Mouse (Mus musculus): ENCODE measurements at regions not wholly inside any gene's neighbourhood (a gene's known extent, or its start where the extent isn't known, plus 50 kb on each side); places are given as distances from the start of the nearest gene placed in this dataset.

- Histone ChIP-seq H3K9ac (ENCODE audit: low read depth, low read length) (no peak overlapping the region), H3K4me3 (ENCODE audit: low read length) (no peak overlapping the region), H3K9me3 (ENCODE audit: control insufficient read depth, low read length) (no peaks in the 10 kb centered on the region), H3K27me3 (replicated peaks; ENCODE audit: control insufficient read depth, insufficient read depth, low read length) (no peaks in the 10 kb centered on the region), H3K4me2 (ENCODE audit: low read length) (no peak overlapping the region), H3K27ac (ENCODE audit: low read depth, low read length) (no peak overlapping the region), H3K36me3 (ENCODE audit: control insufficient read depth, insufficient read depth, low read length) (no peaks in the 10 kb centered on the region), H3K4me1 (ENCODE audit: control insufficient read depth, insufficient read depth, low read depth, low read length) (no peaks in the 10 kb centered on the region)
- no peak for ATAC-seq
- WGBS: 79% methylated on average over 5 of the region's 5 CpGs
These were observed 326.7 kb upstream of the Chrm3 start for GRCm38 (mm10) chr13:10687379-10687778.

GRCm38 (mm10) chr13:10654086-10654422, 293.4 kb upstream of the Chrm3 start:
- no peaks in the 10 kb centered on the region for H3K27me3 ChIP-seq (replicated peaks; ENCODE audit: control insufficient read depth, insufficient read depth, low read length)
- no peaks in the 10 kb centered on the region for H3K9me3 ChIP-seq (ENCODE audit: control insufficient read depth, low read length)
- H3K27ac ChIP-seq (ENCODE audit: low read depth, low read length): no peak overlapping the region
- H3K4me3 ChIP-seq (ENCODE audit: low read length): no peak overlapping the region
- H3K4me1 ChIP-seq (ENCODE audit: control insufficient read depth, insufficient read depth, low read depth, low read length): no peaks in the 10 kb centered on the region
- WGBS: 58% methylated on average over 2 of the region's 2 CpGs
- ATAC-seq: peak; percentile 57
- H3K9ac ChIP-seq (ENCODE audit: low read depth, low read length): no peak overlapping the region
- no peaks in the 10 kb centered on the region for H3K36me3 ChIP-seq (ENCODE audit: control insufficient read depth, insufficient read depth, low read length)
- H3K4me2 ChIP-seq (ENCODE audit: low read length): no peak overlapping the region

GRCm38 (mm10) chr13:10653376-10654085, 292.9 kb upstream of the Chrm3 start:
- Histone ChIP-seq H3K4me1 (ENCODE audit: control insufficient read depth, insufficient read depth, low read depth, low read length) (no peaks in the 10 kb centered on the region), H3K36me3 (ENCODE audit: control insufficient read depth, insufficient read depth, low read length) (no peaks in the 10 kb centered on the region), H3K4me3 (ENCODE audit: low read length) (no peak overlapping the region), H3K4me2 (ENCODE audit: low read length) (no peak overlapping the region), H3K9me3 (ENCODE audit: control insufficient read depth, low read length) (no peaks in the 10 kb centered on the region), H3K9ac (ENCODE audit: low read depth, low read length) (no peak overlapping the region), H3K27me3 (replicated peaks; ENCODE audit: control insufficient read depth, insufficient read depth, low read length) (no peaks in the 10 kb centered on the region), H3K27ac (ENCODE audit: low read depth, low read length) (no peak overlapping the region)
- peak; percentile 94 for ATAC-seq
- 57% methylated on average over 9 of the region's 9 CpGs for WGBS

- peak; percentile 61 for ATAC-seq
- no peaks in the 10 kb centered on the region for H3K36me3 ChIP-seq (ENCODE audit: control insufficient read depth, insufficient read depth, low read length)
- H3K4me3 ChIP-seq (ENCODE audit: low read length): no peak overlapping the region
- H3K27me3 ChIP-seq (replicated peaks; ENCODE audit: control insufficient read depth, insufficient read depth, low read length): no peaks in the 10 kb centered on the region
- no peak overlapping the region for H3K27ac ChIP-seq (ENCODE audit: low read depth, low read length)
- 74% methylated on average over 4 of the region's 4 CpGs for WGBS
- H3K4me1 ChIP-seq (ENCODE audit: control insufficient read depth, insufficient read depth, low read depth, low read length): no peaks in the 10 kb centered on the region
- no peaks in the 10 kb centered on the region for H3K9me3 ChIP-seq (ENCODE audit: control insufficient read depth, low read length)
- no peak overlapping the region for H3K9ac ChIP-seq (ENCODE audit: low read depth, low read length)
- H3K4me2 ChIP-seq (ENCODE audit: low read length): no peak overlapping the region
These were observed 276.2 kb upstream of the Chrm3 start for GRCm38 (mm10) chr13:10636859-10637258.

GRCm38 (mm10) chr13:10630467-10630866, 269.8 kb upstream of the Chrm3 start:
- no peak overlapping the region for H3K9ac ChIP-seq (ENCODE audit: low read depth, low read length)
- H3K27ac ChIP-seq (ENCODE audit: low read depth, low read length): no peak overlapping the region
- no peak for ATAC-seq
- WGBS: 56% methylated on average over 2 of the region's 2 CpGs
- H3K9me3 ChIP-seq (ENCODE audit: control insufficient read depth, low read length): no peaks in the 10 kb centered on the region
- no peaks in the 10 kb centered on the region for H3K4me1 ChIP-seq (ENCODE audit: control insufficient read depth, insufficient read depth, low read depth, low read length)
- H3K36me3 ChIP-seq (ENCODE audit: control insufficient read depth, insufficient read depth, low read length): no peaks in the 10 kb centered on the region
- no peak overlapping the region for H3K4me3 ChIP-seq (ENCODE audit: low read length)
- no peak overlapping the region for H3K4me2 ChIP-seq (ENCODE audit: low read length)
- H3K27me3 ChIP-seq (replicated peaks; ENCODE audit: control insufficient read depth, insufficient read depth, low read length): no peaks in the 10 kb centered on the region

GRCm38 (mm10) chr13:10619661-10620060, 259.0 kb upstream of the Chrm3 start:
- no peak for ATAC-seq
- no peaks in the 10 kb centered on the region for H3K9me3 ChIP-seq (ENCODE audit: control insufficient read depth, low read length)
- H3K36me3 ChIP-seq (ENCODE audit: control insufficient read depth, insufficient read depth, low read length): no peaks in the 10 kb centered on the region
- no peak overlapping the region for H3K4me2 ChIP-seq (ENCODE audit: low read length)
- H3K27me3 ChIP-seq (replicated peaks; ENCODE audit: control insufficient read depth, insufficient read depth, low read length): no peaks in the 10 kb centered on the region
- H3K9ac ChIP-seq (ENCODE audit: low read depth, low read length): no peak overlapping the region
- no peaks in the 10 kb centered on the region for H3K4me1 ChIP-seq (ENCODE audit: control insufficient read depth, insufficient read depth, low read depth, low read length)
- no peak overlapping the region for H3K27ac ChIP-seq (ENCODE audit: low read depth, low read length)
- H3K4me3 ChIP-seq (ENCODE audit: low read length): no peak overlapping the region

GRCm38 (mm10) chr13:10618421-10618954, 257.8 kb upstream of the Chrm3 start:
- ATAC-seq: no peak

GRCm38 (mm10) chr13:10574951-10575350, 214.3 kb upstream of the Chrm3 start:
- no peak for ATAC-seq
- H3K27me3 ChIP-seq (replicated peaks; ENCODE audit: control insufficient read depth, insufficient read depth, low read length): no peaks in the 10 kb centered on the region
- no peaks in the 10 kb centered on the region for H3K9me3 ChIP-seq (ENCODE audit: control insufficient read depth, low read length)
- H3K4me3 ChIP-seq (ENCODE audit: low read length): no peak overlapping the region
- H3K27ac ChIP-seq (ENCODE audit: low read depth, low read length): no peak overlapping the region
- no peaks in the 10 kb centered on the region for H3K4me1 ChIP-seq (ENCODE audit: control insufficient read depth, insufficient read depth, low read depth, low read length)
- H3K9ac ChIP-seq (ENCODE audit: low read depth, low read length): no peak overlapping the region
- WGBS: 63% methylated on average over 5 of the region's 5 CpGs
- no peak overlapping the region for H3K4me2 ChIP-seq (ENCODE audit: low read length)
- H3K36me3 ChIP-seq (ENCODE audit: control insufficient read depth, insufficient read depth, low read length): no peaks in the 10 kb centered on the region

More at GRCm38 (mm10) chr13:10618421-10618954, 257.8 kb upstream of the Chrm3 start:
- Histone ChIP-seq H3K27ac (ENCODE audit: low read depth, low read length) (no peak overlapping the region), H3K4me3 (ENCODE audit: low read length) (no peak overlapping the region), H3K4me2 (ENCODE audit: low read length) (no peak overlapping the region), H3K27me3 (replicated peaks; ENCODE audit: control insufficient read depth, insufficient read depth, low read length) (no peaks in the 10 kb centered on the region), H3K4me1 (ENCODE audit: control insufficient read depth, insufficient read depth, low read depth, low read length) (no peaks in the 10 kb centered on the region), H3K36me3 (ENCODE audit: control insufficient read depth, insufficient read depth, low read length) (no peaks in the 10 kb centered on the region), H3K9me3 (ENCODE audit: control insufficient read depth, low read length) (no peaks in the 10 kb centered on the region), H3K9ac (ENCODE audit: low read depth, low read length) (no peak overlapping the region)
- 87% methylated on average over 3 of the region's 3 CpGs for WGBS

- no peaks in the 10 kb centered on the region for H3K4me1 ChIP-seq (ENCODE audit: control insufficient read depth, insufficient read depth, low read depth, low read length)
- no peak for ATAC-seq
- no peaks in the 10 kb centered on the region for H3K27me3 ChIP-seq (replicated peaks; ENCODE audit: control insufficient read depth, insufficient read depth, low read length)
- 90% methylated on average over 1 of the region's 1 CpGs for WGBS
- H3K4me2 ChIP-seq (ENCODE audit: low read length): no peak overlapping the region
- no peak overlapping the region for H3K9ac ChIP-seq (ENCODE audit: low read depth, low read length)
- no peak overlapping the region for H3K4me3 ChIP-seq (ENCODE audit: low read length)
- no peaks in the 10 kb centered on the region for H3K9me3 ChIP-seq (ENCODE audit: control insufficient read depth, low read length)
- no peak overlapping the region for H3K27ac ChIP-seq (ENCODE audit: low read depth, low read length)
- H3K36me3 ChIP-seq (ENCODE audit: control insufficient read depth, insufficient read depth, low read length): no peaks in the 10 kb centered on the region
These were observed 206.2 kb upstream of the Chrm3 start for GRCm38 (mm10) chr13:10566825-10567224.

Measured in hindbrain, embryonic 16.5 days (tissue).